Mouse (Mus musculus) hindbrain, embryonic 14.5 days (tissue): ENCODE data around the gene Zbtb32. TPM values are rescaled to one million over a fixed set of nuclear protein-coding genes. Genes with fewer than 3 reads are reported as not detected.

Experiments used
- microRNA-seq: library from miRNA; unstranded; fragments of <30 nt; microRNA quantifications from one replicate; pipeline ENCODE4, GENCODE M21; 2016
- polyA plus RNA-seq: library from polyadenylated mRNA; unstranded; fragments of >200 nt; fragmentation: Nextera tagmentation; extraction: Ambion mirVana; gene quantifications from 2 replicates; pipeline ENCODE4 v1.2.1, GENCODE M21; 2014

Zbtb32 gene
- polyA plus RNA-seq, 1 experiment from 2014 or later = 0.35 TPM

Small RNA genes within 50 kb of the gene (microRNA-seq; reads per million reads assigned to microRNA genes)
- 0.65 reads per million for gene Gm38670
- not detected for gene Mir3569

Other genes starting within 250 kb of the Zbtb32 start
- gene Lrfn3, start 236.1 kb downstream of the Zbtb32 start, polyA plus RNA-seq = 14.5 and 15.0 TPM in 2 replicates
- gene Tyrobp, start 185.1 kb downstream of the Zbtb32 start, polyA plus RNA-seq = 27.2 and 35.6 TPM in 2 replicates
- gene Hcst, start 179.1 kb downstream of the Zbtb32 start, polyA plus RNA-seq = 1.1 TPM in 1 of 2 replicates, not detected in the other
- 1.8 and 2.9 TPM in 2 replicates for gene Nfkbid, start 177.2 kb downstream of the Zbtb32 start, polyA plus RNA-seq
- gene Aplp1, start 153.4 kb downstream of the Zbtb32 start, polyA plus RNA-seq = 690 and 752 TPM in 2 replicates
- gene Kirrel2, start 141.2 kb downstream of the Zbtb32 start, polyA plus RNA-seq = 1.8 and 2.4 TPM in 2 replicates
- gene Nphs1, start 140.6 kb downstream of the Zbtb32 start, polyA plus RNA-seq = 0.54 and 0.83 TPM in 2 replicates
- 0.48 TPM in 1 of 2 replicates, not detected in the other for gene Prodh2, start 105.3 kb downstream of the Zbtb32 start, polyA plus RNA-seq
- gene Arhgap33, start 63.8 kb downstream of the Zbtb32 start, polyA plus RNA-seq = 112 TPM in 2 replicates
- gene Hspb6, start 46.7 kb downstream of the Zbtb32 start, polyA plus RNA-seq = 9.3 and 12.6 TPM in 2 replicates
- 10.4 and 11.0 TPM in 2 replicates for gene Proser3, start 46.6 kb downstream of the Zbtb32 start, polyA plus RNA-seq
- 49.2 and 49.4 TPM in 2 replicates for gene Lin37, start 39.1 kb downstream of the Zbtb32 start, polyA plus RNA-seq
- gene U2af1l4, start 35.6 kb downstream of the Zbtb32 start, polyA plus RNA-seq = 88.7 and 105 TPM in 2 replicates
- 6.5 and 9.2 TPM in 2 replicates for gene Gm49396, start 35.6 kb downstream of the Zbtb32 start, polyA plus RNA-seq
- gene Psenen, start 35.3 kb downstream of the Zbtb32 start, polyA plus RNA-seq = 109 and 118 TPM in 2 replicates
- gene Igflr1, start 33.5 kb downstream of the Zbtb32 start, polyA plus RNA-seq = 2.2 and 3.1 TPM in 2 replicates
- gene Kmt2b, start 10.2 kb downstream of the Zbtb32 start, polyA plus RNA-seq = 11.4 and 12.9 TPM in 2 replicates
- 0.43 and 0.76 TPM in 2 replicates for gene Upk1a, start 13.9 kb upstream of the Zbtb32 start, polyA plus RNA-seq
- 1,184 and 1,299 TPM in 2 replicates for gene Cox6b1, start 27.2 kb upstream of the Zbtb32 start, polyA plus RNA-seq
- 0.19 TPM in 1 of 2 replicates, not detected in the other for gene Etv2, start 36.9 kb upstream of the Zbtb32 start, polyA plus RNA-seq
- gene Rbm42, start 51.4 kb upstream of the Zbtb32 start, polyA plus RNA-seq = 115 and 118 TPM in 2 replicates
- 20.0 and 20.6 TPM in 2 replicates for gene Haus5, start 66.1 kb upstream of the Zbtb32 start, polyA plus RNA-seq
- gene Pmis2, start 72.7 kb upstream of the Zbtb32 start, polyA plus RNA-seq = not detected in 2 replicates
- gene 2200002J24Rik, start 100.0 kb upstream of the Zbtb32 start, polyA plus RNA-seq = not detected in 2 replicates
- gene Atp4a, start 113.3 kb upstream of the Zbtb32 start, polyA plus RNA-seq = 2.0 and 2.1 TPM in 2 replicates
- gene Tmem147, start 130.6 kb upstream of the Zbtb32 start, polyA plus RNA-seq = 281 and 319 TPM in 2 replicates
- 0.14 and 1.3 TPM in 2 replicates for gene Gapdhs, start 144.8 kb upstream of the Zbtb32 start, polyA plus RNA-seq
- gene Sbsn, start 152.6 kb upstream of the Zbtb32 start, polyA plus RNA-seq = 0.65 and 2.1 TPM in 2 replicates
- gene Dmkn, start 164.8 kb upstream of the Zbtb32 start, polyA plus RNA-seq = 2.2 and 2.4 TPM in 2 replicates
- gene Krtdap, start 189.0 kb upstream of the Zbtb32 start, polyA plus RNA-seq = not detected in 2 replicates
- 0.22 TPM in 1 of 2 replicates, not detected in the other for gene Ffar2, start 224.9 kb upstream of the Zbtb32 start, polyA plus RNA-seq